Mouse (Mus musculus): Measurements from ENCODE around the gene Rhbdd1. TPM values are rescaled to one million over a fixed set of nuclear protein-coding genes. Genes with fewer than 3 reads are reported as not detected.

The Rhbdd1 gene
- polyA plus RNA-seq (2017; shearing (Covaris generic)): 10 to 100 TPM; 14.7 to 27.3 TPM

GRCm38 (mm10) chr1:82316111-82316745 lies at the start of gene Rhbdd1:
Gene Rhbdd1 (plus strand): TSS chr1:82316452.

GRCm38 (mm10) chr1:82291151-82291797 lies 25.0 kb upstream of the Rhbdd1 start, which contains the start of gene Irs1:
Gene Irs1 (minus strand): TSS chr1:82291416.

Other genes starting within 250 kb of the Rhbdd1 start
- not detected for gene Gm9747, start 83.3 kb upstream of the Rhbdd1 start, polyA plus RNA-seq (2017; shearing (Covaris generic))
- gene Irs1, start 25.0 kb upstream of the Rhbdd1 start, polyA plus RNA-seq (2017; shearing (Covaris generic)): under 1 TPM in 1 of 2 experiments, not detected in 1; 0.01 TPM

All from activated CD4-positive, CD25-positive, alpha-beta regulatory T cell (primary cell).